Mouse (Mus musculus) CH12.LX (cell line): Measurements from ENCODE around the gene Ppp1r1a. TPM values are rescaled to one million over a fixed set of nuclear protein-coding genes. Genes with fewer than 3 reads are reported as not detected.

Source experiments
- DNase-seq: peaks from one replicate; pipeline ENCODE4 v3.0.0-alpha.2; 2013; ENCODE audit errors: extremely low read depth
- H3K27ac ChIP-seq: 2 replicates; pipeline ENCODE4 v1.5.1; 2012; ENCODE audit warnings: low read depth, mild to moderate bottlenecking, control low read depth, moderate library complexity; ENCODE audit not compliant: insufficient read depth
- H3K27me3 ChIP-seq: replicated peaks from 2 replicates; pipeline ENCODE3; 2012; ENCODE audit warnings: inconsistent platforms
- H3K36me3 ChIP-seq, 2 experiments: replicated peaks in 1 of 2; 2 replicates each; pipeline versions ENCODE3 to v1.6.1; 2012; ENCODE audit warnings: inconsistent platforms in 1 of 2, low read length in 1 of 2, mild to moderate bottlenecking in 1 of 2, mixed read lengths in 1 of 2, moderate library complexity in 1 of 2; ENCODE audit not compliant: control insufficient read depth in 1 of 2, insufficient read depth in 1 of 2
- H3K4me1 ChIP-seq, 2 experiments: 2 replicates each; pipeline ENCODE4 v1.6.1; 2012; ENCODE audit warnings: inconsistent platforms in 1 of 2, moderate library complexity in 1 of 2; ENCODE audit not compliant: insufficient read depth in 2 of 2, control insufficient read depth in 1 of 2
- H3K4me2 ChIP-seq: 2 replicates; pipeline ENCODE4 v1.6.1; 2012; ENCODE audit warnings: low read depth, mild to moderate bottlenecking, control low read depth; ENCODE audit not compliant: poor library complexity, insufficient read depth, severe bottlenecking
- H3K4me3 ChIP-seq, 3 experiments: fragments of 150-350 bp in 1 of 3; sonication (generic) in 1 of 3; replicated peaks in 1 of 3; 2 replicates each; pipeline versions ENCODE3 to v1.5.1; 2011 to 2012; ENCODE audit warnings: low read depth in 2 of 3, low read length in 2 of 3, mild to moderate bottlenecking in 2 of 3, moderate library complexity in 2 of 3, control low read depth in 1 of 3, improper control_type of control experiment in 1 of 3, inconsistent platforms in 1 of 3, mixed read lengths in 1 of 3; ENCODE audit not compliant: poor library complexity in 1 of 3
- H3K79me2 ChIP-seq: replicated peaks from 2 replicates; pipeline ENCODE4 v1.6.1; 2012; ENCODE audit warnings: mild to moderate bottlenecking, moderate library complexity; ENCODE audit not compliant: control insufficient read depth, poor library complexity, insufficient read depth, severe bottlenecking; ENCODE audit errors: extremely low read depth
- H3K9ac ChIP-seq: 2 replicates; pipeline ENCODE4 v1.6.1; 2012; ENCODE audit warnings: low read depth, mild to moderate bottlenecking, control low read depth, moderate library complexity; ENCODE audit not compliant: insufficient read depth
- H3K9me3 ChIP-seq: replicated peaks from 2 replicates; pipeline ENCODE3; 2012; ENCODE audit warnings: low read length, inconsistent platforms, mixed read lengths
- CHD2 ChIP-seq: IDR thresholded peaks from 2 replicates; pipeline ENCODE4 v1.6.1; 2011; ENCODE audit warnings: low read length, improper control_type of control experiment
- CTCF ChIP-seq, 2 experiments: IDR thresholded peaks in 1 of 2; conservative IDR thresholded peaks in 1 of 2; 2 replicates each; pipeline ENCODE4 v1.5.1; 2011 to 2012; ENCODE audit warnings: low read depth in 2 of 2, low read length in 2 of 2, improper control_type of control experiment in 1 of 2, inconsistent platforms in 1 of 2, mild to moderate bottlenecking in 1 of 2, moderate library complexity in 1 of 2
- EP300 ChIP-seq: IDR thresholded peaks from 2 replicates; pipeline ENCODE4 v1.6.1; 2011; ENCODE audit warnings: low read length, improper control_type of control experiment
- ETS1 ChIP-seq: conservative IDR thresholded peaks from 2 replicates; pipeline ENCODE4 v1.6.1; 2012; ENCODE audit warnings: low read depth, mild to moderate bottlenecking, inconsistent platforms, low read length, improper control_type of control experiment, moderate library complexity
- IRF4 ChIP-seq: IDR thresholded peaks from 2 replicates; pipeline ENCODE4 v1.6.1; 2014; ENCODE audit warnings: low read depth, mild to moderate bottlenecking, inconsistent platforms, low read length, improper control_type of control experiment
- KAT2A ChIP-seq: IDR thresholded peaks from 2 replicates; pipeline ENCODE4 v1.6.1; 2012; ENCODE audit warnings: low read length, improper control_type of control experiment, inconsistent platforms; ENCODE audit not compliant: insufficient replicate concordance
- MAFK ChIP-seq: IDR thresholded peaks from 2 replicates; pipeline ENCODE4 v1.6.1; 2011; ENCODE audit warnings: low read length, improper control_type of control experiment; ENCODE audit not compliant: insufficient replicate concordance
- MAZ ChIP-seq: IDR thresholded peaks from 2 replicates; pipeline ENCODE4 v1.6.1; 2012; ENCODE audit warnings: low read depth, mild to moderate bottlenecking, inconsistent platforms, low read length, improper control_type of control experiment, moderate library complexity
- MEF2A ChIP-seq: IDR thresholded peaks from 2 replicates; pipeline ENCODE4 v1.6.1; 2014; ENCODE audit warnings: low read depth, mild to moderate bottlenecking, inconsistent platforms, low read length, improper control_type of control experiment, borderline replicate concordance
- MYC ChIP-seq: IDR thresholded peaks from 2 replicates; pipeline ENCODE4 v1.6.1; 2011; ENCODE audit warnings: low read depth, mild to moderate bottlenecking, improper control_type of control experiment, low read length
- NELFE ChIP-seq: IDR thresholded peaks from 2 replicates; pipeline ENCODE4 v1.6.1; 2011; ENCODE audit warnings: low read depth, low read length, improper control_type of control experiment
- PAX5 ChIP-seq: IDR thresholded peaks from 2 replicates; pipeline ENCODE4 v1.6.1; 2012; ENCODE audit warnings: low read length, inconsistent platforms, mixed read lengths
- RAD21 ChIP-seq: IDR thresholded peaks from 2 replicates; pipeline ENCODE4 v1.6.1; 2011; ENCODE audit warnings: low read depth, mild to moderate bottlenecking, low read length, improper control_type of control experiment, moderate library complexity
- RCOR1 ChIP-seq: conservative IDR thresholded peaks from 2 replicates; pipeline ENCODE4 v1.6.1; 2012; ENCODE audit warnings: low read depth, mild to moderate bottlenecking, inconsistent platforms, low read length, improper control_type of control experiment
- ZC3H11A ChIP-seq: IDR thresholded peaks from 2 replicates; pipeline ENCODE4 v1.6.1; 2012; ENCODE audit warnings: low read depth, mild to moderate bottlenecking, inconsistent platforms, low read length, improper control_type of control experiment
- ZKSCAN1 ChIP-seq: IDR thresholded peaks from 2 replicates; pipeline ENCODE4 v1.6.1; 2012; ENCODE audit warnings: low read depth, inconsistent platforms, low read length, improper control_type of control experiment, borderline replicate concordance
- ZMIZ1 ChIP-seq: IDR thresholded peaks from 2 replicates; pipeline ENCODE4 v1.6.1; 2012; ENCODE audit warnings: low read depth, mild to moderate bottlenecking, inconsistent platforms, low read length, improper control_type of control experiment
- ZNF384 ChIP-seq: IDR thresholded peaks from 2 replicates; pipeline ENCODE4 v1.6.1; 2012; ENCODE audit warnings: low read depth, low read length, improper control_type of control experiment, inconsistent platforms
- dilution Hi-C: fragments of 300-500 bp; cut with MboI; formaldehyde crosslinking; loops from 2 replicates; pipeline ENCODE4 v1.14.3; 2020; ENCODE audit warnings: low sequenced_read_pairs; ENCODE audit not compliant: extremely low pct_unique_long_range_greater_than_20kb, extremely low pct_ligation_motif_present
- in situ Hi-C: fragments of 300-500 bp; cut with MboI; formaldehyde crosslinking; loops from 3 replicates; pipeline ENCODE4 v1.14.3; 2019; ENCODE audit warnings: low sequenced_read_pairs, low pct_ligation_motif_present, low pct_unique_long_range_greater_than_20kb, mixed read lengths
- polyA plus RNA-seq: library from polyadenylated mRNA; unstranded; fragments of >175 nt; gene quantifications from 2 replicates; pipeline ENCODE4 v1.2.1, GENCODE M21; 2012; ENCODE audit warnings: low read depth; ENCODE audit not compliant: insufficient read length
- total RNA-seq, 2 experiments: library from RNA; depleted of rRNA; stranded (reverse); fragments of 300-350 nt in 1 of 2; fragments of >200 nt in 1 of 2; gene quantifications; 2 replicates each; pipeline ENCODE4 v1.2.3; 2012 to 2014

The Ppp1r1a gene
- total and polyA plus RNA-seq, 3 experiments: 0.59 TPM; not detected in 2

- DNase-seq: no peak
- H3K27me3 ChIP-seq: no peaks in the 10 kb centered on the region
Observed at GRCm38 (mm10) chr15:103539259-103539658, 1.5 kb upstream of the Ppp1r1a start.

DNA sequence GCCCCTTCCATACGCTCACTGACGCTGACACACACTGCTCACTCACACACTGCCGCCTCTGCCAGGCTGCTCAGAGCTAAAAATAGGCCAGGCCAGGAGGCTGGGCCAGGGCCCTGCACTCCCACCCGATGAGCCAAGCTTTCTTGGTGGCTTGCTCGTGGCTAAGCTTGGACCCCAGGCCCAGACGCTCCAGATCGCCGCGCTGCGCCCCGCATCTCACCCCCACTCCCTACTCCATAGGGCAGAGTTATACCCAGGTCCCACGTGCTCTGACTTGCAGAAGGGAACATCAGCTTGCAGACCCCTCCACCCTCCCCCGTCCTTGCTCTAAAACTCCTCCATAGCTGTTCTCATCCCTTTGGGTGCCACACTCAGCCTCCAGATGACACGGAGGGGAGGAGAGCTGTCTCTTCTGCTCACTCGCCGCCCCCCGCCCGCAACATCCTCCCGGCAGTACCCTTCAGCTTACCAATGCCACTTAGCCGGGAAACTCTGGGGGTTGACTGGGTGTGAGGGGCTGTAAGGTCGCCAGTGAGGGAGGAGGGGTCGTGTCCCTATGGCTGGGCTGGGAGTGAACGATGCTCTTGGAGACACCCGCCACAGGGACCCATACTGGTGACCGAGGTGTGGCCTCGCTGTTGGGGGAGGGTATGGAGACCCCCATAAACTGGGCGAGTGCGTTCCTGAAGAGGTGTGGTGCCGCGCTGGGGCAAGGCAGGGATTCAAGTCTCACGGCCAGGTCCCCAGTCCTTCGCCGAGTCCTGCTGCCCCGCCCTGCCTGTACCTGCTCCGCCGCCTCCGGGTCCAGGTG, 587 bp downstream of the Ppp1r1a start:
- Histone ChIP-seq H3K27ac (no peak overlapping the region), H3K4me2 (no peak overlapping the region), H3K36me3 (peaks cover 0 to 18% of the 10 kb centered on the region in 2 experiments), H3K9me3 (no peaks in the 10 kb centered on the region), H3K9ac (no peak overlapping the region)
- dilution Hi-C loops: no loop called here
- in situ Hi-C loops: no loop called here
- no peak for DNase-seq
- TF ChIP-seq MYC (no peak), ZC3H11A (no peak), CTCF (conservative IDR thresholded peaks at IDR 0.05 in 1 of 2, IDR thresholded peaks at IDR 0.05 in 1 of 2; ENCODE audit: low read depth in 2 of 2, low read length in 2 of 2) (no peak), NELFE (no peak), MAFK (no peak), PAX5 (no peak), IRF4 (no peak), ETS1 (no peak), ZKSCAN1 (no peak), RCOR1 (no peak), MAZ (no peak), ZNF384 (no peak), ZMIZ1 (no peak)
- TF ChIP-seq, all 38 proteins: peak for 0
- Histone ChIP-seq H3K27me3 (no peaks in the 10 kb centered on the region), H3K4me3 (no peak overlapping the region), H3K79me2 (no peaks in the 10 kb centered on the region), H3K4me1 (peaks cover 0 to 15% of the 10 kb centered on the region in 2 experiments; a peak in 1 of 4 replicates)

More at GRCm38 (mm10) chr15:103539259-103539658, 1.5 kb upstream of the Ppp1r1a start:
- peaks cover 0 to 13% of the 10 kb centered on the region in 2 experiments for H3K36me3 ChIP-seq
- no peaks in the 10 kb centered on the region for H3K79me2 ChIP-seq
- H3K4me2 ChIP-seq: no peak overlapping the region
- H3K9ac ChIP-seq: no peak overlapping the region
- no peak overlapping the region for H3K27ac ChIP-seq
- in situ Hi-C loops (no loop called here), dilution Hi-C loops (no loop called here)
- no peaks in the 10 kb centered on the region for H3K9me3 ChIP-seq
- TF ChIP-seq EP300: no peak
- TF ChIP-seq KAT2A: no peak
- no peak for TF ChIP-seq ZNF384
- no peak for TF ChIP-seq RAD21
- TF ChIP-seq CHD2: no peak
- no peak for TF ChIP-seq MEF2A
- peaks cover 0 to 5% of the 10 kb centered on the region in 2 experiments; a peak in 1 of 4 replicates for H3K4me1 ChIP-seq
- no peak overlapping the region for H3K4me3 ChIP-seq
